Mouse (Mus musculus) hematopoietic stem cell, adult 5-6 weeks (primary cell): Measurements from ENCODE around the gene Gsap. TPM values are rescaled to one million over a fixed set of nuclear protein-coding genes. Genes with fewer than 3 reads are reported as not detected.
"Not testable (repeated sequence)": the region's sequence is repeated elsewhere in the genome, so short reads cannot be mapped to it uniquely, and the experiment has no call there.

Source experiments
- ATAC-seq, 2 experiments: fragments of 125-278 bp in 1 of 2; replicated peaks in 1 of 2; 2 replicates each; pipeline ENCODE4 v1.8.0; 2016 to 2017; ENCODE audit warnings: inconsistent platforms in 2 of 2, mild to moderate bottlenecking in 2 of 2, moderate number of reproducible peaks in 2 of 2, low read depth in 1 of 2, moderate TSS enrichment in 1 of 2; ENCODE audit not compliant: low FRiP score in 2 of 2, poor library complexity in 2 of 2, severe bottlenecking in 2 of 2, insufficient read depth in 1 of 2, low TSS enrichment in 1 of 2
- total RNA-seq: library from RNA; stranded (forward); fragments of 172-1452, 232-1000 nt; gene quantifications from 2 replicates; pipeline ENCODE4 v1.2.3, GENCODE M21; 2017

Gsap gene
- total RNA-seq, 1 experiment from 2014 or later, result 11.6 TPM

DNA sequence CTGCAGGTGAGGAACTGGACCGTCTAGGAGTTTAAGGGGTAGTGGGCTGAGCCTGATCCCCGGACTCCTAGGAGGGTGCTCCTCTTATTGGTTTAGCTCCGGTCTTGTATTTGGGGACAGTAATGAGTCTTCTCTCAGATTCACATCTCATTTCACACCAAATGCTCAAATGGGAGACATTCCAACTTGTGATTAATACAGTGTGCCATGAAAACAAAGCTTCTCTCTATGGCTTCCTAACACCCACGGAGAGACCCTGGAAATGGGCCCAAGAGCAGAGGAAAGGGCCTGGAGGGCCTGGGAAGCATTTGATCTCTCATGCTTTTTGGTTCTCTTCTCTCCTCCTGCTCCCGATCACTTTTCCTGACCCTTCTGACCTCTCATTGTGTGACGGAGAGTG, 14.7 kb upstream of the Gsap start:
- no peak for ATAC-seq

DNA sequence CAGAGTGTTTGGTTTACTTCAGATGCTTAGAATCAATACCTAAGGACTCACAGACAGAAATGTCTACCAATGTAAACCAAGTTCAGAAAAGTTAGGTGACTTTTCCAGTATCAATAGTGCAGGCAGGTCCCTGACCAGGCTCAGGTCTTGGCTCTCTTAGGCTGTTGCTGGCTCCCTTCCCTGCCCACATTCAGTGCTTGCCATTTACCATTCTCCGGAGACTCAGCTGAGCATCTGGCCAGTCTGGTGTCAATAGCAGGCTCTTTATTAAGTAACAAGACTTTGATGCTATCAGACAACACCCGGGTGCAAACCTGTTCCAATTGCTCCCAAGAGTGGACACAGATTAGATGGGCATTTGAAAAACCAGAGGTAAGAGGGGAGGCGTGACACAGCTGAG, 13.7 kb upstream of the Gsap start:
- no peak for ATAC-seq

DNA sequence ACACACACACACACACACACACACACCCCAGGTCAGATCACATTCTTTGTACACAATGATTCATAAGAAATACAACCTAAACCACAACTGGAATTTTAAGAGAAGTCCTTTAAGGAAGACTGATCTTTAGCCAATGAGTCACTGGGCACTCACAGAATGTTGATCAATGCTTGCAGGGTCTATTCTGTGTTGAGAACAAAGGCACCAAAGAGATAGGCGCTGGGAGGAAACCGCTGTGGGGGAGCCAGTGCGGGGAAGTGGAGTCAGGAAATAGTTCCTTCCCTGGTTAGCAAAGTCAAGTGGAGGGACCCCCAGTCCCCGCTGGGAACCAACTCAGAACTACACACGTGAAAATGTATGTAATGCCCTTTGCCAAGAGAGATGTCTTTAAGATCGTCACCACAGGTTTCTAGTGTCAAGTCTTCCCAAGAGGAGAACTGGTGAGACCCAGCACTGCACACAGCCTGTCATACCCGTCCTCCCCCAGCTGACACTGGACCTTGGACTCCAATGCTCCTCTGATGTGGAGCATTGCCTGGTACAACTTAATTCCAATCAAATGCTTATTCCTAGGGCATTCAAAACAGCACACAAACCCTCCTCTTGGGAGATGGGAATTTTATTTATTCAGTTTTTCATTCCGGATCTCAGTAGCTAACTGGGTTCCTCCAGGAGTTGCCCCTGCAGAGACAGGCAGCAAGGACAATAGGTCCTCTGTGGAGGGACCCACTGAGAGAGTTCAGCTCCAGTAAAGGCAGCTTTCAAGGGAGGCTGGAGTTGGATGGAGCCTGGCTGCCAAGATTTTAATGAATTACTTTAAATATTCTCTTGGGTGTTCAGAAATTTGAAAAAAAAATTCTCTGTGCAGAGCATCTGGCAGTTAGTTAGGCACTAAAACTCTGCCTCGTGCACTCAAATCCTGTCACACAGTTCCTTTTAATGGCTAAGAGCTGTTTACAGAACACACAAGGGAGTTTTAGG, 10.6 kb upstream of the Gsap start:
- ATAC-seq, result 0 out of 4 replicates have a peak, but pooled peaks of 1 of the 2 experiments have one; percentile 17

DNA sequence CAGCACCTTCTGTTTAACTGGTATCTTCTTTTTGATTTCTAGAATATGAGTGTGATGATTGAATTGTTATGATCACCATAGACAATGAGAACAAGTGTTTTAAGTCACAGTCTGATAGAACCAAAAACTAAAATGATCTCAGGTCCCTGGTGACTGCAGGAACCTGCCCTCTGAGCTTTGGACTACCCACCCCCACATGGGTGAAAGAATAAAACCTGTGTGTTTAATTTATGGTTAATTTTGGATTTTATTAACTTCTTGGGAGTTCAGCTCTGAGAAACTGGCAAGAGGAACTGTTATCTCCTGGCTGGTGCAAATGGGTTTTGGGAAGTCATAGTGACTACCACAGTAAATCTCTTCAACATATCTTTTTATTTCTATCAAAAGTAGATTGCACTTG, 6.6 kb upstream of the Gsap start:
- no peak for ATAC-seq

DNA sequence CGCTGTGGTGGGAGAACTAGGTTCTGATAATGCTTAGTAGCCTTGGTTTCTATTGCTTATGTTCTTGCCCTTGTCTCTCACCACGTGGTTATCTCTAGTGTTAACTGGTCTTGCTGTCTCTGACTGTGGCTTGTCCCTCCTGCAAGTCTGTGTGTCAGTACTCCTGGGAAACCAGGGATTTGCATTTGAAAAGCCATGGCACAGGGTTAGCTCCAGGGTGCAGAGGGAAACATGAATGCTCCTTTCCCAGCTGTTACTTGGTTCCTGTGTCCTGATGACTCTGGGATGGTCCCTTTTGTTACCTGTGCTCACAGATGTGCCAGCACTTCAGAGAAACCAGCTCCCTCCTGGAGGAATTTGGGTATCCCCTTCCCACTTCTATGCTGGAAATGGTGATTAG, 3.0 kb upstream of the Gsap start:
- ATAC-seq, result not testable (repeated sequence)

DNA sequence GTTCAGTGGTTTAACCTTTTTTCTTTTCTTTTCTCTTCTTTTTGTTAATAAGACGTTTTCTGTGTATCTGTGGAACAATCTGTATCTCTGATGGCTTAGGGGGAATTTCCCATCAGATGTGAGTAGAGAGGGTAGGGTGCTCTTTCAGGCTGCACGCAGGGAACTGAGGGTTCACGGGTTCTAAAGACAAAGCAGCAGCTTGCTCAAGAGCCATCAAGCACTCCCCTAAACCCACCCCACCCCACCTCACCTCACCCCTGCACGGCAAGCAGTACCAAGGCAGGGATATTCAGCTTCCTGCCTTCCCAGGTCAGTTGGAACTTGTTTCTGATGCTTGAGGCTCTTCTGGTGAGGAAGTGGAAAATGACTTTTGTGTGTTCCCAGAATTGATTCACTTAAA, 766 bp downstream of the Gsap start:
- no peak for ATAC-seq

DNA sequence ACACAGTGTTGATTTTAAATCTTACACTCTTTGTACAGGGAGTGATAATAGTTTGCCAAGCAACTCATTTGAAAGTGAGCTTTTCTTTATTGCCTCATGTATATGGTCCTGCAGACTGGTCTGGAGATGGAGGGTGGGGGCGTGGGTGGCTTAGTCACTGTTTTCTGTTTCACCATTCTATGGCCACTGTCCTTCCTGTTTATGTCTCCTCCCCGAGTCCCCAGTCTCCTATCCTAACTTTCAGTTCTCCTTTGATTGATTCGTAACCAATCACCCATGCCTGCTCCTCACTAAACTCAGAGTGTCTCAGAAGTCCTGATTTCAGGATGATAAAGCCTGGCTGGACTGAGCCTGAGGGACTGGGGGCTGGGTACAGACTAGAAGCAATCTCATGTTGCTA, 2.4 kb downstream of the Gsap start:
- peak in 1 of 2 experiments; percentile 56; a peak in 1 of 4 replicates for ATAC-seq

DNA sequence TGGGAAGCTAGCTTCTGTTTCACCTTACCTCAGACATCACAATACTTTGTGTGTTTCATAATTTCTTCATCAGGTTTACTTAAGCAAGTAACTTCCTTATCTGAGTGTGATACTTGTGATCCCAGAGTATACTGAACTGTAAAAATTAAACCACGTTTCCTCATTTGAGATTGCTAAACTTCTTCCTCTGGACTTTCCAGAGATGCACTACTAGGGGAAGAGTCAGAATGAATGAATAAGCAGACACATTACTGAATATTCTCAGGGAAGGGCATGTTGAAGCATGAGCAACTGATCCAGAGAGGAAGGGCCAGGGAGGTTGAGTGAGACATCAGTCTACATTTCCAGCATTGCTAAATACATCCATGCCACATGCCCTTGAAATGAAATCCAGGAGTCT, 3.0 kb downstream of the Gsap start:
- ATAC-seq, result peak; percentile 33 to 37; a peak in 2 of 4 replicates

DNA sequence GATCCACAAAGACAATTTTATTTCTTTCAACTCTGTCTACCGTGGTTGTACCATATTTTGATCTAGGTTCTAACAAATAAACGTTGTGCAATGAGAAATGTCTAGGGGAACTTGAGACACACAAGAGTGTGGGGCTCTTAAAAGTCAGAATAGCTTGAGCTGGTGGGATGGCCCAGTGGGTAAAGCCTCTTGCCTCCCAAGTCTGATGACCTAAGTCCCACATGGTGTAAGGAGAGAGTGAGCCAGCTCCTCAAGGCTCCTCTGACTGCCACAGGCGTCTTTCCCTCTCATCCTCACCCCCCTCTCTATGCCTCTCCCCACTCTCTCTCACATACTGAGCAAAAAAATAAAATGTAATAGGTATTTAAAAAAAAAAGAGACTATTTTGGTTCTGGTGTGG, 3.4 kb downstream of the Gsap start:
- no peak for ATAC-seq

DNA sequence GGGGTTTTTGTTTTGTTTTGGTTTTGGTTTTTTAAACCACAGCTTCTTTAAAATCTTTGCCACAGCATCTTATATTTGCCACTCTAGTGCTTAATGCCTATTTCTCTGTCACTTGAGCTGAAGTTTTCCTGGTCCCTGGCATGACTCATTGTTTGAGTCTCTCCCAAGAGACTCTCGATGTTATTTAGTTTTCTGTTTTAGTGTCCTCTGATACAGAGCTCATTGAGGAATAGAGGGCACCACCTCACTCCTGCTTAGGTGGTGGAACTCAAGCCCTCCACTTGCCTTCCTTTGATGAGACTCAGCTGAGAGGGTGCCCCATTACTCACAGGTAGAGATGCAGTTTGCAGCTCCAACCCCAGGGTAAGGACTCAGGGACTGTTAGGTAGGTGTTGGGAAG, 17.4 kb downstream of the Gsap start:
- no peak for ATAC-seq

DNA sequence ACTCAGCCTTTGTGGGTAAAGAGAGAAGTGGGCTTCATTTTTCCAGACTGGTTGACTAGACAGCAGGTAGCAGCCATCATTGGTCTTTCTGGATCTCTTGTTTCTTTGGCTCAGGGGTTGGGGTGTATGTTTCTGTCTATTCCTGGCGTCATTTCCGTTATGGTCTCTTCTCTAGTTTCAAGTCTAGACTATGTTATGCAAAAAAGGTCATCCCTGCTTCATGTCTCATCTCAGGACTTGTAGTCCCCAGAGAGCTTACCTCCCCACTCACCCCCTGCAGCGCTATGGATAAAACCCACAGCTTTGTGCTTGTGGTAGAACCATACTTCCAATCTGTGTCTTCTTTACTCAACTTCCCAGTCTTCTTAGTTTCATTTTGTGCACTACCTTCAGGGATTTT, 18.1 kb downstream of the Gsap start:
- ATAC-seq, result no peak

DNA sequence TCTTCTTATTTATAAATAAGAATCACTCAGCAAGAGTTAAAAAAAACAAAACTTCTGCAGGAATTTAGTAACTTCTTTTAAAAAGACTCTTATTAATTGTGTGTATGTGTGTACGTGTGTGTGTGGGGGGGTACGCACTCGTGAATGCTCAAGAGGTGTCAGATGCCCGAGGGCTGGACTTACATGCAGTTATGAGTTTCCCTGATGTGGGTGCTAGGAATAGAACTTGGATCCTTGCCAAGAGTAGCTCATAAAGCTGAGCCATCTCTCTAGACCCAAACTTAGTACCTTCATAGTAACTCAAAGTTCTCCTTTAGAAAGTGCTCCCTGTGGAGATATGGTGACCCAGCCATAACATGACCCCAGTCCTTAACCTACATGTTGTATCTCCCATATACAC, 20.0 kb downstream of the Gsap start:
- ATAC-seq, result no peak

DNA sequence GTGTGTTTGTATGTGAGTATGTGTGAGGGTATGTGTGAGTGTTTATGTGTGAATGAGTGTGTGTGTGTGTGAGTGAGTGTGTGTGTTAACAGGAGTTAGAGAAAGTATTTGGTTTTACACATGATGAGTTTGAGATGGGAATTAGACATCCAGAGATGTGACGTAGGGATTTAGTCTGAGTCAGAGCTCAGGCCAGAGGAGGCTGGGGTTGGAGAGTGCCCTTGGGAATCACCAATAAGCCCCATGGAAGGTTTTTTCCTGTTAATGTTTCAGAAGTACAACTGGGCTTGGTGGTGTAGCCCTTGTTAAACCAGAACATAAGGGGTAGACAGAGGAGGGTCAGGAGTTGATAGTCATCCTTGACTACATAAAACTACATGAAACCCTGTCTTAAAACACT, 25.4 kb downstream of the Gsap start:
- no peak for ATAC-seq

DNA sequence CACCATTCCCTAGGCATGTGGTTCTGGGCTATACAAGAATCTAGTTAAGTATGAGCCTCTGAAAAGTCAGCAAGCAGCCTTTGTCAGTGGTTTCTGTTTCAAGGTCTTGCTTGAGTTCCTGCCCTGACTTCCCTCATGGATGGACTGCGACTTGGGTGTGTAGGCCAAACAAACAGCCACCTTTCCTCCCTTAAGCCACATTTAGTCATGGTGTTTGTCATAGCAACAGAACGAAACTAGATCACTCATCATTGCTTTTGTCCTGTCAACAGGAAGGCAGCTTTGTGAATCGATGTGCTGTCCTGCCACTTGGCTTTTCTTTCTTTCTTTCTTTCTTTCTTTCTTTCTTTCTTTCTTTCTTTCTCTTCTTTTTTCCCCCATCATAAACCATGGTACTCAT, 26.9 kb downstream of the Gsap start:
- ATAC-seq, result no peak

DNA sequence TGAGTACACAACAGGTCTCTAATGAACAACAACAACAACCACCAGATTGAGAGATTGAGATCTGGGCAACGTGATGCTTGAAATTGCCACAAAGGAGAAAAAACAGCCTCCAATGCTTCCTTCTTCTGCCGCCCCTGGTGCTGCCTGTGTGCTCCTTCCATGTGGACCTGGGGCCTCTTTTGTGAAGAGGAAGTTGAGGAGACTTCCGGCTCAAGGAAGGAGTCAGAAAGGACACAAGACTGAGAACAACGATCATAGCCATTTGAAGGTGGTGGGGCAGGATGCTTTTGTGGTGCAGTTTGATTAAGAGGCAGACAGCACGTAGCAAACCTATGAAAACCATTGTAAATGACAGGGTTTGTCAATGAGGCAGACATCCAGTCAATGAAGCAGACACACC, 27.7 kb downstream of the Gsap start:
- peak; percentile 37 to 64; a peak in 2 of 4 replicates for ATAC-seq

DNA sequence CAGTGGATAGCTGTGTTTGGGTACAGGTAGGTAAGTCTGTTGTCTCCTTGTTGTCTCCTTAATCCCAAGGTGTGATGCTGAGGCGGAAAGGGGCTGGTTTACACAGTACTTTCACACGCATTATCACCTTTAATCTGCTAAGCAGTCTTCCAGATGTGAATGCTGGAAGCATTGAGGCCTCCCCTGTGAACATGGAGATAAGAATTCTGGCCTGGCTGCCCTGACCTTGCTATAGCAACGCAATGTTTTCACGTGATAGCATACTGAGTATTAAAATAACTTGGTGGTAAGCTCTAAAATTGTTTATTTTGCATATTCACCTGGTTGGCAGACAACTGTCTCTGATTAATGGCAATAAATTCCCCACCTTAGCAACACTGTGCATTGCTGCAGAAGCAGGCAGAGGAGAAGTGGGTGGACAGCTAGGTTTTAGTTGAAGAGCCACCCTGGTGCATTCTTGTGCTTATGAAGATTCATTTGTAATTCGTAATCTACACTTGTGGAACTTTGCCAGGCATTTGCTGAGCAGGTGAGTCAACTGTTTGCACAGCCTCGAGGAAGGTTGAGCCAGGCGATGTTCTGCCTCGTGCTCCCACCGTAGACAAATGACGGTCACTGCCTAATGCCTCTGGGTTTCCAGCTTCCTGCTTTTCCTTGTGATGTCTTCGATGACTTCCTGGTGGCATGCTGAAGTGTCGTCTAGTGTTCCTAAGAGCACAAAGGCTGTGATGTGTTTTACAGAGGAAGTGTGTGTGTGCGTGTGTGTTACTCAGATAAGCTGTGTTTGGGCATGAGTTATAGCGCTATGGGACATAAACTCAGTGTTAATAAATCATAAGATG, 31.6 kb downstream of the Gsap start:
- peak; percentile 81 for ATAC-seq

DNA sequence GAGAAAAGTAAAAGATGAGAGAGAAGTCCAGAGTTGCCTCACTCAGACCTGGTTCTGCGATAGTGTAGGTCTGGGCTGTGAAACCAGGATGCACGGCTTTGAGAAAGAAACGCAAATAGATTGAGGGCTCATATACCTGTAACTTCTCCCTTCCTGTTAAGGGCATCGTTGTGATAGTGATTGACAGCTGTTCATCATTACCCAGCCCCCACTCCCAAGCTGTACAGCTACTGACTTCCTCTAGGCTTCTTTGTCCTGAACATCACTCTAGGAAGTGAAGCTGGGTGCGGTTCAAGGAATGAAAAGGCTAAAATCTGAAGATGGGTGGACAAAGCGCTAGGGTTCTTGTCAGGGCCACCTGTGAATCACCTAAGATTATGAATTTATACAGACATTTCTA, 46.8 kb downstream of the Gsap start:
- no peak for ATAC-seq

DNA sequence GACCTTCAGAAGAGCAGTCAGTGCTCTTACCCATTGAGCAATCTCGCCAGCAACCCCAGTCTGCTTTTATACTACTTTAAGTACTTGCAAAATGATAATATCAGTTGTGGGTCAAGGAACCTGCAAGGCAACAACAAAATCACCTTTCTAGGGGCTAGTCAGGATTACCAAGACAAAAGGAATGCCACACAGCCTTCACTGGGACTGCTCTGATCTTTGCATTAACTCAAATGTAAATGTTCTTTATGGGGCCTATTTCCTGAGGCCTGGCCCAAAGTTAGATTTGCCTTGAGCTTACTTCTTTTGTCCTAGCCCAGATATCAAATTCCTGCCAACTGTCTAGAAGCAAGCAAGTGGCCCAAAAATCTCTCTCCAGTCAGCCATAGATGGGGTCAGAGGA, 58.5 kb downstream of the Gsap start:
- ATAC-seq, result no peak
